Mouse (Mus musculus) ES-E14 (cell line): ENCODE data around the gene Polr2b. TPM values are rescaled to one million over a fixed set of nuclear protein-coding genes. Genes with fewer than 3 reads are reported as not detected.

Experiments
- DNase-seq: peaks from one replicate; pipeline ENCODE4 v3.0.0-alpha.2; 2013; ENCODE audit warnings: low read depth, low spot score
- H3K27ac ChIP-seq: 2 replicates; pipeline ENCODE4 v1.5.1; 2012; ENCODE audit warnings: low read depth, mild to moderate bottlenecking, low read length, moderate library complexity, mixed read lengths; ENCODE audit not compliant: poor library complexity, insufficient read depth, severe bottlenecking
- H3K36me3 ChIP-seq: 2 replicates; pipeline ENCODE4 v1.6.1; 2012; ENCODE audit warnings: mild to moderate bottlenecking, low read length, moderate library complexity, mixed read lengths; ENCODE audit not compliant: control insufficient read depth, poor library complexity, insufficient read depth, severe bottlenecking
- H3K4me1 ChIP-seq, 2 experiments: fragments of 150-350 bp in 1 of 2; sonication (generic) in 1 of 2; 2 replicates each; pipeline ENCODE4 v1.6.1; 2012; ENCODE audit warnings: low read length in 2 of 2, mild to moderate bottlenecking in 1 of 2, mixed read lengths in 1 of 2; ENCODE audit not compliant: control insufficient read depth in 2 of 2, insufficient read depth in 2 of 2, poor library complexity in 1 of 2
- H3K4me3 ChIP-seq, 2 experiments: fragments of 150-350 bp in 1 of 2; sonication (generic) in 1 of 2; 2 replicates each; pipeline ENCODE4 v1.5.1; 2012; ENCODE audit warnings: low read length in 2 of 2, low read depth in 1 of 2, mild to moderate bottlenecking in 1 of 2, mixed read lengths in 1 of 2; ENCODE audit not compliant: insufficient read depth in 1 of 2, poor library complexity in 1 of 2, severe bottlenecking in 1 of 2
- H3K9ac ChIP-seq: 2 replicates; pipeline ENCODE4 v1.6.1; 2012; ENCODE audit warnings: low read depth, mild to moderate bottlenecking, low read length, mixed read lengths; ENCODE audit not compliant: poor library complexity, insufficient read depth, severe bottlenecking
- H3K9me3 ChIP-seq: fragments of 150-350 bp; sonication (generic); 2 replicates; pipeline ENCODE4 v1.6.1; 2012; ENCODE audit warnings: low read depth, mild to moderate bottlenecking, low read length; ENCODE audit not compliant: control insufficient read depth, insufficient read depth
- CHD2 ChIP-seq: IDR thresholded peaks from 2 replicates; pipeline ENCODE4 v1.6.1; 2014; ENCODE audit warnings: mild to moderate bottlenecking, low read depth, low read length, inconsistent platforms
- HCFC1 ChIP-seq: IDR thresholded peaks from 2 replicates; pipeline ENCODE4 v1.6.1; 2012; ENCODE audit warnings: low read length, inconsistent platforms, borderline replicate concordance; ENCODE audit not compliant: insufficient read depth
- MAFK ChIP-seq: IDR thresholded peaks from 2 replicates; pipeline ENCODE4 v1.6.1; 2014; ENCODE audit warnings: mild to moderate bottlenecking, low read depth, low read length, inconsistent platforms; ENCODE audit not compliant: insufficient read depth
- ZC3H11A ChIP-seq: IDR thresholded peaks from 2 replicates; pipeline ENCODE4 v1.6.1; 2012; ENCODE audit warnings: low read depth, mild to moderate bottlenecking, inconsistent platforms, low read length, borderline replicate concordance
- ZNF384 ChIP-seq: IDR thresholded peaks from 2 replicates; pipeline ENCODE4 v1.6.1; 2012; ENCODE audit warnings: low read depth, low read length, inconsistent platforms
- in situ Hi-C, 2 experiments: fragments of 600-800 bp; cut with MboI; formaldehyde crosslinking; loops; one replicate each; pipeline ENCODE4 v1.15.1; 2025; ENCODE audit warnings: low sequenced_read_pairs in 2 of 2, inconsistent platforms in 1 of 2; ENCODE audit not compliant: unreplicated experiment in 2 of 2
- total RNA-seq: library from RNA; depleted of rRNA; stranded (reverse); fragments of 300-350 nt; gene quantifications from 2 replicates; pipeline ENCODE4 v1.2.3, GENCODE M21; 2012

Gene Polr2b
- total RNA-seq, 1 experiment: 184 TPM

DNA sequence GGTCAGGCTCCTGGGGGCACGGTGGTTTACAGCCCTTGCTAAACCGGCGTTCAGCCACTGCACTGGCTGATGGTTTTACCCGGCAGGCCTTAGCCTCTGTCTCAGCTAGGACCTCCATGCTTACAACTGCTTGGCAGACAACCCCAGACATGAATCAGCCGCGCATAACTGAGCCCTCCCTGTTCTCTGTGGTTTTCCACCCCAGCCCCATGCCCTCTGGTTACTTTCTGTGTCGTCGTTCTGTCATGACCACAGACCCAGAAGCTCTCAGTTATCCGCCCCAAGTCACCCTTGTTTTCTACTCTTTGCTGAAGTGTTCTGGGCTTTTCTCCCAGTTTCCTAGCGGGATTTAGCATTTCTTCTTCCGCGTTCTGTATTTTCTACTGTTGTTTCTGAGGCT is 57.7 kb downstream of the Polr2b start:
- H3K9me3 ChIP-seq: no peaks in the 10 kb centered on the region
- TF ChIP-seq ZC3H11A (no peak), ZNF384 (no peak), MAFK (no peak), HCFC1 (no peak), CHD2 (no peak)
- H3K4me1 ChIP-seq: peaks cover 4 to 24% of the 10 kb centered on the region in 2 experiments
- peak overlapping the region; percentile 31; the same call in 1 of the 2 replicates for H3K9ac ChIP-seq
- in situ Hi-C loops: no loop called here
- no peaks in the 10 kb centered on the region for H3K36me3 ChIP-seq
- H3K27ac ChIP-seq: no peak overlapping the region
- no peak for DNase-seq
- no peak overlapping the region for H3K4me3 ChIP-seq

DNA sequence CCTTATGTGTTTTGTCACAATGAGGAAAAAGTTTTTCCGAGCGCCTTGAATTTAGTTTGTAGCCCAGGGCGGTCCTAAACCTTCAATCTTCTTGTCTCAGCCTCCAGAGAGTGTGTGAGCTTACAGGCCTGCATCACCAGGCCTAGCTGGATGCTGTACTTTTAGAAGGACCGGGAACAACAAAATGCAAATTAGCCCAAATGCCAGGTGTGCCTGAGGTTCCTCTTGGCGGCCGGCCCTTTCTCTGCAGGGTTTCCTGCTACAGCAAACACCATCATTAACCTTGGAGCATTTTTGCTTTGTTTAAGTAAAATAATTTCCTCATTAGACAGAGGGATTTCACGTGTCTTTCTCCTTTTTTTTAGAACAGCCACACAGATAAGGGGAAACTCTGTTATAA is 58.2 kb downstream of the Polr2b start:
- no peak overlapping the region for H3K9ac ChIP-seq

DNA sequence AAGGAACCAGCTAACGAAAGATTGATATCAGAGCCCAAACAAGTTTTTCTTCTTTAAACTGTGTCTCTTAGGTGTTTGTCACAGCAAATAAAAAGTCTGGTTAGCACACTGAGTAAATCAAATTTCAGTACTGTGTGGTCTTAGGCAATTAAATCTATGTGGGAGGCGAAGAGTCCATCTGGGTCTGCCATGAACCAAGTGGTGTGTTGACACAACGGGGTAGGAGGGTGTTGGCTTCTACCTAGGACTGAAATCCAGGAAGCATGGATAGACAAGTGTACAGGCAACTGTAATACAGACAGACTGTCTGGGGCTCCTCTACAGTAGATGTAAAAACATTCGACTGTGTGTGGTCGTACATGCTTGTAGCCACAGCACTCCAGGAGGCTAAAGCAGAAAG is 59.4 kb downstream of the Polr2b start:
- in situ Hi-C loops: no loop called here
- Histone ChIP-seq H3K4me3 (no peak overlapping the region), H3K4me1 (peaks cover 4 to 25% of the 10 kb centered on the region in 2 experiments), H3K27ac (no peak overlapping the region), H3K9me3 (no peaks in the 10 kb centered on the region), H3K9ac (no peak overlapping the region), H3K36me3 (no peaks in the 10 kb centered on the region)
- no peak for DNase-seq
- TF ChIP-seq HCFC1 (no peak), ZNF384 (no peak), MAFK (no peak), CHD2 (no peak), ZC3H11A (no peak)

More for the DNA sequence above, 58.2 kb downstream of the Polr2b start:
- Histone ChIP-seq H3K27ac (no peak overlapping the region), H3K9me3 (no peaks in the 10 kb centered on the region), H3K4me1 (peaks cover 4 to 25% of the 10 kb centered on the region in 2 experiments), H3K4me3 (no peak overlapping the region), H3K36me3 (no peaks in the 10 kb centered on the region)
- in situ Hi-C loops: no loop called here
- TF ChIP-seq CHD2 (no peak), HCFC1 (no peak), ZNF384 (no peak), MAFK (no peak), ZC3H11A (no peak)
- no peak for DNase-seq

DNA sequence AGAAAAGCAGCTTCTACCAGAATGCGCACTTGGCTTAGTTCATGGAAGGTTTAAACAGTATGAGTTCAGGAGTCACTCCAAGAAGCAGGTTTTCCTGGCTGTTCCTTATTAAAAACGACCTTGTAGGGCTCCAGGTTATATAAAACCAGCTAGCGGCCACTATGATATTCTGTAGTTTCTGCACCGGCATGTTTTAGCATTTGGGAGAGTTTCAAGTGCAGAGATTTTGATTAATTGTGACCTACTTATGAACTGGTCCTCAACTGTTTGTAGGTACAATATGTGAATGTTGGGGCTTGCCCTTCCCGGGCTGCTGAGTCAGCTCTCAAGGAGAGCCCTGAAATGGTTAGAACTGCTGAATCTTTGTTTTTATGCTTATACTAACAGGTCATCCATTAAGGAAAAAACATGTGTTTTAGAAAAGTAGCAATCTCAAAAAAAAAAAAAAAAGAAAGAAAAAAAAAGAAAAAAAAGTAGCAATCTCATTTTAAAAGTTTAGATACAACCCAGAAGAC is 60.5 kb downstream of the Polr2b start:
- no peaks in the 10 kb centered on the region for H3K9me3 ChIP-seq
- H3K4me1 ChIP-seq: peaks cover 4 to 21% of the 10 kb centered on the region in 2 experiments
- TF ChIP-seq MAFK: 0 out of 2 replicates have a peak, but pooled peaks have one; percentile 30
- no peak for TF ChIP-seq CHD2
- TF ChIP-seq ZC3H11A: no peak
- no peak for DNase-seq
- no peak overlapping the region for H3K4me3 ChIP-seq
- no peaks in the 10 kb centered on the region for H3K36me3 ChIP-seq
- H3K27ac ChIP-seq: no peak overlapping the region
- in situ Hi-C loops: no loop called here
- H3K9ac ChIP-seq: no peak overlapping the region

DNA sequence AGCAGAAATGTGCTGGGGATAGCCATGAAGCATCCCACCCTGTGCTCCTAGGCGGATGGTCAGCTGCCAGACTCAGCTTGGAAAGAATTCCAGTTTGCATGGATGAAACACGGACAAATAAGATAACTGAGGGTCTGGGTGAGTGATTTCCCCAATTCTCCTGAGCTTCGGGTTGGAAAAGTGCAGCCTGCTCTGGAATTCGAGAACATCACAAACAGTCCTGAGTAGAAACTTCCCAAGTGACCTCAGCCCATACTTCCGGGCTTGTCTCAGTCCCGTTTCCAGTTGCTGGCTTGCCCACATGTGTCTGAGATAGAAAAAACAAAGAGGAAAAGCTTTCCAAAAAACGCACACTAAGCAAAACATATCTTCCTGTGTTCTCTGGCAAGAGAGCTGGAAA is 62.3 kb downstream of the Polr2b start:
- H3K4me3 ChIP-seq: no peak overlapping the region
- TF ChIP-seq MAFK (peak; percentile 47; the same call in 1 of the 2 replicates), HCFC1 (no peak), CHD2 (no peak)
- no peak for DNase-seq
- in situ Hi-C loops: no loop called here
- no peak overlapping the region for H3K27ac ChIP-seq
- no peak overlapping the region for H3K9ac ChIP-seq
- peaks cover 4 to 21% of the 10 kb centered on the region in 2 experiments for H3K4me1 ChIP-seq
- no peaks in the 10 kb centered on the region for H3K9me3 ChIP-seq
- no peaks in the 10 kb centered on the region for H3K36me3 ChIP-seq
